Mouse (Mus musculus): ENCODE results near the gene Oprl1. TPM values are rescaled to one million over a fixed set of nuclear protein-coding genes. Genes with fewer than 3 reads are reported as not detected.

Gene Oprl1
- polyA plus RNA-seq, 1 experiment from 2014 or later, result 0.84 TPM

- Histone ChIP-seq H3K4me3 (replicated peaks) (no peak overlapping the region), H3K4me1 (peaks cover 40% of the 10 kb centered on the region), H3K27ac (replicated peaks) (no peak overlapping the region), H3K9me3 (replicated peaks) (no peaks in the 10 kb centered on the region), H3K27me3 (no peaks in the 10 kb centered on the region; the same call in 1 of the 2 replicates), H3K4me2 (replicated peaks) (no peak overlapping the region), H3K36me3 (no peaks in the 10 kb centered on the region), H3K9ac (no peak overlapping the region)
- 51% methylated on average over 1 of the region's 1 CpGs for WGBS
- ATAC-seq (ENCODE audit: insufficient number of reproducible peaks, low FRiP score, low TSS enrichment, low read depth), result peak; percentile 63
These were observed 36.0 kb upstream of the Oprl1 start for GRCm38 (mm10) chr2:181678780-181679179.

GRCm38 (mm10) chr2:181679951-181680715 is 34.7 kb upstream of the Oprl1 start, which contains the start of gene Tcea2:
TSS of gene Tcea2 (plus strand) at chr2:181680310.
- Histone ChIP-seq H3K9ac (peak within 1 kb of the TSS; percentile 80), H3K27ac (replicated peaks) (peak within 1 kb of the TSS; percentile 48; the same call in 1 of the 2 replicates), H3K9me3 (replicated peaks) (no peaks in the 10 kb centered on the region), H3K27me3 (no peaks in the 10 kb centered on the region), H3K36me3 (no peaks in the 10 kb centered on the region), H3K4me1 (peaks cover 26% of the 10 kb centered on the region), H3K4me2 (replicated peaks) (peak within 1 kb of the TSS; percentile 88), H3K4me3 (replicated peaks) (peak within 1 kb of the TSS; percentile 74)
- peak; percentile 32; the same call in 1 of the 2 replicates for ATAC-seq (ENCODE audit: insufficient number of reproducible peaks, low FRiP score, low TSS enrichment, low read depth)
- under 1% methylated on average over 69 of the region's 69 CpGs for WGBS

DNA sequence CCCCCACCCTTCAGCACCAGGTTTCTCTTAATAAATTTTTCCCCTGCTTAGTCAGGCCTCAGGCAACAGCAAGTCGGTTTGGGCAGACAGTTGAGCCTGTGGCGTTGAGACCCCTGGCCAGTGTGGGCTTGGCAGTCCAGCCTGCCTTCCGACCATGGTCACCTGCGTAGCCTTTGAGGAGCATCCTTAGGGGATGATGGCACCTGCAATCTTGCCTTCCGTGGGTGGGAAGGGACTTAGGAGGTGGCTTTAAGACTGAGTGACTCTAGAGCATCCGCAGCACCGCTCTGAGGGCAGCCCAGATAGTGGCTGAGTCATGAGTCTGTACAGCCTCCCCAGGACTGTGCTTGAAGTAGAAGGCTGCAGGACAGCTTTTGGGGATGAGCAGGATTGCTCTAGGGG is 34.1 kb upstream of the Oprl1 start:
- H3K4me2 ChIP-seq (replicated peaks), result peak overlapping the region; percentile 88
- peak; percentile 40; the same call in 1 of the 2 replicates for ATAC-seq (ENCODE audit: insufficient number of reproducible peaks, low FRiP score, low TSS enrichment, low read depth)
- peak overlapping the region; percentile 48; the same call in 1 of the 2 replicates for H3K27ac ChIP-seq (replicated peaks)
- peak overlapping the region; percentile 80 for H3K9ac ChIP-seq
- H3K9me3 ChIP-seq (replicated peaks), result no peaks in the 10 kb centered on the region
- H3K36me3 ChIP-seq, result no peaks in the 10 kb centered on the region
- H3K4me1 ChIP-seq, result peaks cover 21% of the 10 kb centered on the region
- WGBS, result 10% methylated on average over 7 of the region's 7 CpGs
- H3K27me3 ChIP-seq, result no peaks in the 10 kb centered on the region
- H3K4me3 ChIP-seq (replicated peaks), result peak overlapping the region; percentile 74

DNA sequence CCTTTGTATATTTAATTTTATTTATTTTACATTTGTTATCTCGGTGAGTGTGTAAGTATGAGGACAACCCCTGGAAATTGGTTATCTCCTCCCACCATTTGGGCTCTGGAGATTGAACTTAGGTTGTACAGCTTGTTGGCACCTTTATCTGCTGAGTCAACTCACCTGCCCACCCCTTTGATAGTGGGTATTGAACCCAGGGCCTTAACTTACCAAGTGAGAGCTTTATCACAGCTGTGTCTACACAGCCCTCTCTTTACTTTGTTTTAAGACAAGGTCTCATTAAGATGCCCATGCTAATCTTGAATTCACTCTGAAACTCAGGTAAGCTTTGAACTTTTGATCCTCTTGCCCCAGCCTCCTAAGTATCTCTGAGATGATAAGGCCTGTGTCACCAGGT is 32.8 kb upstream of the Oprl1 start:
- H3K36me3 ChIP-seq, result peaks cover 12% of the 10 kb centered on the region
- no peak for ATAC-seq (ENCODE audit: insufficient number of reproducible peaks, low FRiP score, low TSS enrichment, low read depth)
- no peaks in the 10 kb centered on the region for H3K9me3 ChIP-seq (replicated peaks)
- H3K4me3 ChIP-seq (replicated peaks), result no peak overlapping the region
- peaks cover 20% of the 10 kb centered on the region for H3K4me1 ChIP-seq
- no peaks in the 10 kb centered on the region for H3K27me3 ChIP-seq
- 88% methylated on average over 1 of the region's 1 CpGs for WGBS
- H3K27ac ChIP-seq (replicated peaks), result no peak overlapping the region
- H3K4me2 ChIP-seq (replicated peaks), result no peak overlapping the region
- no peak overlapping the region for H3K9ac ChIP-seq

DNA sequence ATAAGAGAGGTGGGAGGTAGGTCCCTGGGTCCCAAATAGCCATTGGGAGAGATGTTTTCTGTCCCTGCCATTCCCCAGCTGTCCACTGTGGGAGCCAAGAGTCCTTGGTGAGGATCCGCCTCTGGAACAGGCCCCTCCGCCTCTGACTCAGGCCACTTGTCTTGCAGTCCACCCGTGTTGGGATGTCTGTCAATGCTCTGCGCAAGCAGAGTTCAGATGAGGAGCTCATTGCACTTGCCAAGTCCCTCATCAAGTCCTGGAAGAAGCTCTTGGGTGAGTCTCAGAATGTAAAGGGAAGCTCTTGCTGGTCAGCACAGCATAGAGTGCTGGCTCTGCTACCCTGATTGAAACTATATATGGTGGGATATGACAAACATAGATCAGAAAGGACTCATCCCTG is 31.4 kb upstream of the Oprl1 start:
- WGBS, result 68% methylated on average over 4 of the region's 4 CpGs
- H3K27ac ChIP-seq (replicated peaks), result no peak overlapping the region
- no peak overlapping the region for H3K9ac ChIP-seq
- H3K4me1 ChIP-seq, result peaks cover 20% of the 10 kb centered on the region
- H3K9me3 ChIP-seq (replicated peaks), result no peaks in the 10 kb centered on the region
- peaks cover 25% of the 10 kb centered on the region for H3K36me3 ChIP-seq
- no peak for ATAC-seq (ENCODE audit: insufficient number of reproducible peaks, low FRiP score, low TSS enrichment, low read depth)
- H3K27me3 ChIP-seq, result no peaks in the 10 kb centered on the region
- no peak overlapping the region for H3K4me2 ChIP-seq (replicated peaks)
- H3K4me3 ChIP-seq (replicated peaks), result no peak overlapping the region

DNA sequence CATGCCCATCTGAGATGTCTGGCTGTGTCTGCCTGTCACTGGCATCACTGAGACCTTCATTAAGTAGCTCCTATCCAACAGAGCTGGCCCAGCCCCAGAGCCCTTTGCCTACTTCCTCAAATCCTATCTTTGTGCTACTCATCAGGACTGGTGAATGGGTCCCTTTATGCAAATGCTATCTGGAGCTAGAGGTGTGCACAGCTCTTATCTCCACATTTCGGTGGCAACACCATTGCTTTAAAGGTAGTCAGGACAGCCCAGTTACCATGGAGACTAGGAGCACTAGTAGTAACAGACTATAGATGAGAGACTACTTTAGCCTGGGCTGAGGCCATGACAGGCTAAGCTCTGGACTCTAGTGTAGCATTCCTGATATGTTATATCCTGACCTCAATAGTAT is 30.1 kb upstream of the Oprl1 start:
- no peak for ATAC-seq (ENCODE audit: insufficient number of reproducible peaks, low FRiP score, low TSS enrichment, low read depth)
- no peak overlapping the region for H3K4me3 ChIP-seq (replicated peaks)
- no peak overlapping the region for H3K27ac ChIP-seq (replicated peaks)
- peaks cover 11% of the 10 kb centered on the region for H3K4me1 ChIP-seq
- no peak overlapping the region for H3K4me2 ChIP-seq (replicated peaks)
- peaks cover 38% of the 10 kb centered on the region for H3K36me3 ChIP-seq
- no peak overlapping the region for H3K9ac ChIP-seq
- 81% methylated on average over 1 of the region's 1 CpGs for WGBS
- H3K27me3 ChIP-seq, result no peaks in the 10 kb centered on the region
- H3K9me3 ChIP-seq (replicated peaks), result no peaks in the 10 kb centered on the region

GRCm38 (mm10) chr2:181685686-181686085 is 29.1 kb upstream of the Oprl1 start:
- Histone ChIP-seq H3K4me2 (replicated peaks) (no peak overlapping the region), H3K27ac (replicated peaks) (no peak overlapping the region), H3K9ac (no peak overlapping the region), H3K36me3 (peaks cover 41% of the 10 kb centered on the region), H3K27me3 (no peaks in the 10 kb centered on the region), H3K4me3 (replicated peaks) (no peak overlapping the region), H3K4me1 (peaks cover 12% of the 10 kb centered on the region), H3K9me3 (replicated peaks) (no peaks in the 10 kb centered on the region)
- ATAC-seq (ENCODE audit: insufficient number of reproducible peaks, low FRiP score, low TSS enrichment, low read depth), result no peak
- 94% methylated on average over 4 of the region's 4 CpGs for WGBS

DNA sequence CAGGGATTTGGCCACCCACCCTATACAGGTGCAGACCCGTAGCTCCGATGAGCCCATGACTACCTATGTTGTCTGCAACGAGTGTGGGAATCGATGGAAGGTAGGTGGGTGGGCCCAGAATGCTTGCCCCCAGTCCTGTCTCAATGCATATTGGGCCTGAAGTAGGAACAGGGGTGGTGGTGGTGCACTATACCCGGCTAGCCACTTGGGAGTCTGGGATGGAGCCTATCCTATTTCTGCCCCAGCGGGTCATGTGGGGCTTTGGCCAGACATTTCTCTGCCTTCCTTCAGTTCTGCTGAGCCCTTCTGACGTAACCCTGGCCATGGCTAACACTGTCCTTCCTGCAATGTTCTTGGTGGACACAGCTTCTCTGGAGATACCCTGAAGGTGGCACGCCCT is 27.2 kb upstream of the Oprl1 start:
- Histone ChIP-seq H3K4me3 (replicated peaks) (no peak overlapping the region), H3K9ac (no peak overlapping the region), H3K36me3 (peaks cover 41% of the 10 kb centered on the region), H3K9me3 (replicated peaks) (no peaks in the 10 kb centered on the region), H3K4me1 (peaks cover 19% of the 10 kb centered on the region), H3K27me3 (no peaks in the 10 kb centered on the region), H3K27ac (replicated peaks) (no peak overlapping the region), H3K4me2 (replicated peaks) (no peak overlapping the region)
- WGBS, result 92% methylated on average over 8 of the region's 8 CpGs
- no peak for ATAC-seq (ENCODE audit: insufficient number of reproducible peaks, low FRiP score, low TSS enrichment, low read depth)

- H3K36me3 ChIP-seq, result peaks cover 41% of the 10 kb centered on the region
These were observed 25.2 kb upstream of the Oprl1 start for GRCm38 (mm10) chr2:181689466-181690160.

DNA sequence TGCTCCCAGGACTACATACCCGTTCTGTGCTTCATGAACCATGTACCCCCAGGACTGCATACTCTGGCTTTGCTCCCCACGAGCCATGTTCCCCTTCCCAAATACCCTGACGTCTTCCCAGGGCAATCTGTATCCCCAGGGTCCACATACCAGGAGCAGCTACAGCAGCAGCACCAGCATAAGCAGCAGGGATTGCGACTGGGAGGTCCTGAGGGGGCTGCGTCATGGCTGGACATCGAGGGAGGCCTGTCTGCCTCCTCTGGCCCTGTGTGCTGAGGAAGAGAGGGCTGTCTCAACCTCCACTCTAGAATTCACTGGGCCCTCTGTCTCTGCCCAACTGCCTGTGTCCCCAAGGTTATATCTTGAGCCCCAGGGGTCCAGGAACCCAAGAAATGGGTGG is 23.7 kb upstream of the Oprl1 start:
- Histone ChIP-seq H3K4me1 (peaks cover 27% of the 10 kb centered on the region), H3K9ac (no peak overlapping the region), H3K36me3 (peaks cover 38% of the 10 kb centered on the region), H3K9me3 (replicated peaks) (no peaks in the 10 kb centered on the region), H3K4me3 (replicated peaks) (no peak overlapping the region), H3K4me2 (replicated peaks) (no peak overlapping the region), H3K27ac (replicated peaks) (no peak overlapping the region), H3K27me3 (no peaks in the 10 kb centered on the region)
- 79% methylated on average over 6 of the region's 6 CpGs for WGBS
- ATAC-seq (ENCODE audit: insufficient number of reproducible peaks, low FRiP score, low TSS enrichment, low read depth), result no peak

More at GRCm38 (mm10) chr2:181689466-181690160, 25.2 kb upstream of the Oprl1 start:
- H3K4me3 ChIP-seq (replicated peaks), result no peak overlapping the region
- no peak overlapping the region for H3K9ac ChIP-seq
- H3K4me2 ChIP-seq (replicated peaks), result no peak overlapping the region
- WGBS, result 86% methylated on average over 10 of the region's 10 CpGs
- peaks cover 27% of the 10 kb centered on the region for H3K4me1 ChIP-seq
- no peaks in the 10 kb centered on the region for H3K27me3 ChIP-seq
- ATAC-seq (ENCODE audit: insufficient number of reproducible peaks, low FRiP score, low TSS enrichment, low read depth), result no peak
- H3K9me3 ChIP-seq (replicated peaks), result no peaks in the 10 kb centered on the region
- no peak overlapping the region for H3K27ac ChIP-seq (replicated peaks)

DNA sequence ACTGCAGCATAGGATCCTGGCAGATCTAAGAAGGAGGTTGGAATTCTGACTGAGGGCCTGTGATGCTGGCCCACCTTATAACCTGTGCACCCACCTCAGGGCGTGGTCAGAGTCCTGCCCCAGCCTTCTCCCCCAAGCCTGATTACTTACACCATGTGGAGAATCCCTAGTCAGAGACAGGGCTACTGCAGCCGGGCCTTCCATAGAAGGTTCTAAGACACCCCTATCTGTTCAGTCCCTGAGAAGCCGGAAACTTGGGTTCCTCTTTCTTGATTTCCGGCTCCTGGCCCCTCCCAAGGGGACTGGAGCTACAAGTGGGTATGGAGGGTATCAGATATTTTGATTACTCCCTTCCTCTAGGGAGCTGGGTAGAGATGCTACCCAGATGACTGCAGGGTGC is 23.2 kb upstream of the Oprl1 start:
- Histone ChIP-seq H3K9ac (no peak overlapping the region), H3K27me3 (no peaks in the 10 kb centered on the region), H3K4me2 (replicated peaks) (no peak overlapping the region), H3K4me3 (replicated peaks) (no peak overlapping the region), H3K36me3 (peaks cover 33% of the 10 kb centered on the region), H3K4me1 (peaks cover 27% of the 10 kb centered on the region), H3K9me3 (replicated peaks) (no peaks in the 10 kb centered on the region), H3K27ac (replicated peaks) (no peak overlapping the region)
- WGBS, result 83% methylated on average over 4 of the region's 4 CpGs
- no peak for ATAC-seq (ENCODE audit: insufficient number of reproducible peaks, low FRiP score, low TSS enrichment, low read depth)
